Mouse (Mus musculus) mammary gland, adult 2 months (tissue): ENCODE measurements around the gene Chd2. TPM values are rescaled to one million over a fixed set of nuclear protein-coding genes. Genes with fewer than 3 reads are reported as not detected.

Experiments
- polyA plus RNA-seq: library from polyadenylated mRNA; depleted of rRNA; stranded (reverse); fragments of >200 nt; gene quantifications from 2 replicates; pipeline ENCODE4 v1.2.3, GENCODE M21; 2012; ENCODE audit warnings: low replicate concordance; rRNA removed

Gene Chd2
- 36.0 and 44.8 TPM in 2 replicates for polyA plus RNA-seq

GRCm38 (mm10) chr7:73541412-73542130, at the start of gene Chd2:
TSS of gene Chd2 (minus strand) at chr7:73541830.

Other genes with a start within 250 kb of the Chd2 start
- 42.5 and 56.1 TPM in 2 replicates for gene Rgma, start 166.3 kb downstream of the Chd2 start, polyA plus RNA-seq
- gene Fam174b, start 198.5 kb upstream of the Chd2 start, polyA plus RNA-seq: 11.3 and 19.4 TPM in 2 replicates